20 mouse cellular contexts compared by ENCODE assay signal in genomic region chr13:57672762-57673161, GRCm38 (mm10).
DNase-seq lines count a peak whose midpoint lies in the region; ATAC-seq and TF ChIP-seq lines count a peak whose summit lies in the region.
"Had no signal": no experiment of that assay in that cellular context is flagged by ENCODE, and none has a peak within 500 bp of the region (broad histone marks: within the 10 kb centered on the region; RNA-seq: fewer than 3 reads in every experiment).

No protein-coding gene starts in this region.

- intact Hi-C loops in heart, adult 2 months (cut with DNase I), result no loop called here

- no peaks in the 10 kb centered on the region for H3K9me3 ChIP-seq in heart, embryonic 10.5 days
- H3K9me3 ChIP-seq in neural tube, embryonic 14.5 days (ENCODE audit: control insufficient read depth, low read length), result no peaks in the 10 kb centered on the region
- H3K9me3 ChIP-seq: embryonic facial prominence, embryonic 13.5 days; forebrain, embryonic 12.5 days; hindbrain, embryonic 15.5 days; limb, embryonic 12.5 days; lung, embryonic 15.5 days; midbrain, embryonic 13.5 days had no signal

- no peak overlapping the region for H3K4me3 ChIP-seq in heart, embryonic 10.5 days
- H3K4me3 ChIP-seq in heart, adult 2 months, result no peak overlapping the region
- H3K4me3 ChIP-seq in neural tube, embryonic 14.5 days (ENCODE audit: low read depth, low read length), result no peak overlapping the region
- H3K4me3 ChIP-seq: embryonic facial prominence, embryonic 13.5 days; forebrain, embryonic 12.5 days; hindbrain, embryonic 15.5 days; limb, embryonic 12.5 days; lung, embryonic 15.5 days; midbrain, embryonic 13.5 days; myocyte had no signal

- no peak for TF ChIP-seq CTCF in heart, adult 2 months (IDR thresholded peaks at IDR 0.05)

- no peaks in the 10 kb centered on the region for H3K4me1 ChIP-seq in heart, embryonic 10.5 days
- H3K4me1 ChIP-seq in heart, adult 2 months (ENCODE audit: control insufficient read depth, insufficient read depth, low read length), result no peaks in the 10 kb centered on the region
- H3K4me1 ChIP-seq in neural tube, embryonic 14.5 days (ENCODE audit: control insufficient read depth, insufficient read depth, low read length), result peaks cover 23% of the 10 kb centered on the region
- H3K4me1 ChIP-seq: lung, embryonic 15.5 days had no signal

- no peak for ATAC-seq in neural tube, embryonic 14.5 days (ENCODE audit: low read depth)
- ATAC-seq: midbrain, embryonic 13.5 days had no signal

- H3K79me2 ChIP-seq in heart, adult 2 months (replicated peaks; ENCODE audit: control insufficient read depth, insufficient read depth, low read length), result no peaks in the 10 kb centered on the region

- no peak overlapping the region for H3K9ac ChIP-seq in heart, adult 2 months (ENCODE audit: low read depth, low read length)
- H3K9ac ChIP-seq in neural tube, embryonic 14.5 days (replicated peaks; ENCODE audit: low read depth, low read length), result no peak overlapping the region
- H3K9ac ChIP-seq: embryonic facial prominence, embryonic 13.5 days; forebrain, embryonic 12.5 days; hindbrain, embryonic 15.5 days; limb, embryonic 12.5 days; lung, embryonic 15.5 days; midbrain, embryonic 13.5 days had no signal

- H3K27ac ChIP-seq in heart, embryonic 10.5 days, result peak overlapping the region; percentile 56; the same call in 1 of the 2 replicates
- H3K27ac ChIP-seq in heart, adult 2 months, result no peak overlapping the region
- H3K27ac ChIP-seq in neural tube, embryonic 14.5 days (ENCODE audit: low read depth, low read length), result peak overlapping the region; percentile 34; the same call in 1 of the 2 replicates
- H3K27ac ChIP-seq: embryonic facial prominence, embryonic 13.5 days; forebrain, embryonic 12.5 days; hindbrain, embryonic 15.5 days; limb, embryonic 12.5 days; lung, embryonic 15.5 days had no signal

- no peaks in the 10 kb centered on the region for H3K36me3 ChIP-seq in heart, embryonic 10.5 days
- H3K36me3 ChIP-seq in heart, adult 2 months (ENCODE audit: control insufficient read depth, insufficient read depth, low read length), result no peaks in the 10 kb centered on the region
- H3K36me3 ChIP-seq in neural tube, embryonic 14.5 days (ENCODE audit: control insufficient read depth, insufficient read depth, low read length), result no peaks in the 10 kb centered on the region
- H3K36me3 ChIP-seq: embryonic facial prominence, embryonic 13.5 days; forebrain, embryonic 12.5 days; hindbrain, embryonic 15.5 days; limb, embryonic 12.5 days; lung, embryonic 15.5 days; midbrain, embryonic 13.5 days had no signal

- WGBS in heart, embryonic 10.5 days, result 75% methylated on average over 3 of the region's 3 CpGs
- WGBS in heart, adult 2 months, result 57% methylated on average over 3 of the region's 3 CpGs
- 75% methylated on average over 3 of the region's 3 CpGs for WGBS in neural tube, embryonic 14.5 days

- H3K27me3 ChIP-seq in heart, embryonic 10.5 days (ENCODE audit: insufficient read depth, poor library complexity, severe bottlenecking), result no peaks in the 10 kb centered on the region
- H3K27me3 ChIP-seq in heart, adult 2 months (ENCODE audit: control insufficient read depth, insufficient read depth, low read length), result no peaks in the 10 kb centered on the region
- H3K27me3 ChIP-seq in neural tube, embryonic 14.5 days (ENCODE audit: control insufficient read depth, insufficient read depth, low read length), result no peaks in the 10 kb centered on the region
- H3K27me3 ChIP-seq: embryonic facial prominence, embryonic 13.5 days; forebrain, embryonic 12.5 days; hindbrain, embryonic 15.5 days; lung, embryonic 15.5 days; midbrain, embryonic 13.5 days had no signal

- no peak for TF ChIP-seq EP300 in heart, adult 2 months (IDR thresholded peaks at IDR 0.05; ENCODE audit: insufficient read depth, low read depth, low read length)

- no peak overlapping the region for H3K4me2 ChIP-seq in neural tube, embryonic 14.5 days (ENCODE audit: low read depth, low read length)
- H3K4me2 ChIP-seq: embryonic facial prominence, embryonic 13.5 days; forebrain, embryonic 12.5 days; hindbrain, embryonic 15.5 days; limb, embryonic 12.5 days; lung, embryonic 15.5 days; midbrain, embryonic 13.5 days had no signal

- no peak for TF ChIP-seq POLR2A in heart, adult 2 months (IDR thresholded peaks at IDR 0.05; ENCODE audit: insufficient read depth, low read depth, low read length)

- peak; percentile 92 for DNase-seq in heart, embryonic 10.5 days (ENCODE audit: low spot score)
- DNase-seq in heart, adult 2 months, result no peak
- DNase-seq in c-Kit-negative CD71-positive TER-119-positive erythroid progenitor cells, embryonic 14.5 days (ENCODE audit: low read depth, low spot score), result peak; percentile 78
- peak; percentile 89 for DNase-seq in liver
- no peak for DNase-seq in left cerebral cortex, adult 11 months (ENCODE audit: low spot score)
- DNase-seq in cerebellum, adult 8-10 months, result no peak
- DNase-seq: adrenal gland, adult 2 months; cerebellum, adult 9-10 months; kidney, adult 18-20 months; kidney, postnatal 14 days; spleen, adult 18-20 months; thymus, postnatal 25 days had no signal

Comparison
In these comparisons a context has a peak if more than half of its experiments do, and no peak if none do; other contexts are left out.
1. DNase-seq: peak in heart, embryonic 10.5 days (single experiment), c-Kit-negative CD71-positive TER-119-positive erythroid progenitor cells, embryonic 14.5 days (single experiment) and liver (single experiment); none in heart, adult 2 months (0 of 2), left cerebral cortex, adult 11 months (single experiment) and cerebellum, adult 8-10 months (single experiment).